Mouse (Mus musculus) kidney, embryonic 15.5 days (tissue): Measurements from ENCODE around the gene Rimkla. TPM values are rescaled to one million over a fixed set of nuclear protein-coding genes. Genes with fewer than 3 reads are reported as not detected.

ENCODE experiments used
- ATAC-seq: fragments of 200-750 bp; cut with Nextera tagmentation; replicated peaks from 2 replicates; pipeline ENCODE4 v1.8.0; 2017; ENCODE audit warnings: moderate TSS enrichment; ENCODE audit not compliant: low FRiP score
- H3K27ac ChIP-seq: fragments of 300-500 bp; sonication (generic); 2 replicates; pipeline ENCODE4 v1.5.1; 2015; ENCODE audit warnings: mild to moderate bottlenecking, inconsistent platforms
- H3K27me3 ChIP-seq: fragments of 300-500 bp; sonication (generic); 2 replicates; pipeline ENCODE4 v1.6.1; 2015; ENCODE audit warnings: inconsistent platforms
- H3K36me3 ChIP-seq: fragments of 300-500 bp; sonication (generic); 2 replicates; pipeline ENCODE4 v1.6.1; 2015; ENCODE audit warnings: inconsistent platforms
- H3K4me1 ChIP-seq: fragments of 300-500 bp; sonication (generic); 2 replicates; pipeline ENCODE4 v1.6.1; 2015; ENCODE audit warnings: inconsistent platforms
- H3K4me2 ChIP-seq: fragments of 300-500 bp; sonication (generic); 2 replicates; pipeline ENCODE4 v1.6.1; 2015; ENCODE audit warnings: moderate library complexity, mild to moderate bottlenecking, inconsistent platforms
- H3K4me3 ChIP-seq: fragments of 300-500 bp; sonication (generic); replicated peaks from 2 replicates; pipeline ENCODE4 v1.5.1; 2015; ENCODE audit warnings: mild to moderate bottlenecking, inconsistent platforms
- H3K9ac ChIP-seq: fragments of 300-500 bp; sonication (generic); 2 replicates; pipeline ENCODE4 v1.6.1; 2015; ENCODE audit warnings: mild to moderate bottlenecking, inconsistent platforms
- H3K9me3 ChIP-seq: fragments of 300-500 bp; sonication (generic); replicated peaks from 2 replicates; pipeline ENCODE4 v1.6.1; 2016; ENCODE audit warnings: inconsistent platforms
- WGBS: fragments of 180-500 bp; shearing (Covaris S2); methylation state at CpG from one replicate; pipeline ENCODE4 v1.1.7; 2015; ENCODE audit warnings: mixed read lengths; 5-methylcytosine and 5-hydroxymethylcytosine counted together
- polyA plus RNA-seq: library from polyadenylated mRNA; unstranded; fragments of >200 nt; fragmentation: Nextera tagmentation; extraction: Ambion mirVana; gene quantifications from 2 replicates; pipeline ENCODE4 v1.2.1, GENCODE M21; 2015

Rimkla gene
- polyA plus RNA-seq, 1 experiment from 2014 or later = 2.4 TPM

- ATAC-seq = no peak
- no peak overlapping the region for H3K9ac ChIP-seq
- peaks cover 21% of the 10 kb centered on the region for H3K4me1 ChIP-seq
- no peaks in the 10 kb centered on the region for H3K36me3 ChIP-seq
- no peak overlapping the region for H3K4me2 ChIP-seq
- no peak overlapping the region for H3K27ac ChIP-seq
- 92% methylated on average over 5 of the region's 5 CpGs for WGBS
- no peak overlapping the region for H3K4me3 ChIP-seq
- H3K9me3 ChIP-seq = no peaks in the 10 kb centered on the region
- no peaks in the 10 kb centered on the region for H3K27me3 ChIP-seq
These were observed 26.6 kb downstream of the Rimkla start for GRCm38 (mm10) chr4:119465841-119466240.

GRCm38 (mm10) chr4:119463756-119464419 lies 28.5 kb downstream of the Rimkla start:
- Histone ChIP-seq H3K36me3 (no peaks in the 10 kb centered on the region), H3K27ac (no peak overlapping the region; the same call in 1 of the 2 replicates), H3K4me2 (no peak overlapping the region), H3K9ac (no peak overlapping the region), H3K27me3 (no peaks in the 10 kb centered on the region), H3K4me1 (peaks cover 26% of the 10 kb centered on the region), H3K9me3 (no peaks in the 10 kb centered on the region), H3K4me3 (no peak overlapping the region)
- no peak for ATAC-seq
- WGBS = 74% methylated on average over 13 of the region's 13 CpGs

- 44% methylated on average over 11 of the region's 11 CpGs for WGBS
- Histone ChIP-seq H3K27ac (peak overlapping the region; percentile 30; the same call in 1 of the 2 replicates), H3K4me2 (0 out of 2 replicates have a peak overlapping the region, but pooled peaks have one; percentile 4), H3K36me3 (no peaks in the 10 kb centered on the region), H3K4me1 (peaks cover 26% of the 10 kb centered on the region), H3K27me3 (no peaks in the 10 kb centered on the region), H3K4me3 (no peak overlapping the region), H3K9me3 (no peaks in the 10 kb centered on the region), H3K9ac (no peak overlapping the region)
- ATAC-seq = peak; percentile 76
These were observed 29.3 kb downstream of the Rimkla start for GRCm38 (mm10) chr4:119462858-119463755.

GRCm38 (mm10) chr4:119462457-119462856 lies 30.0 kb downstream of the Rimkla start:
- no peak for ATAC-seq
- H3K9ac ChIP-seq = no peak overlapping the region
- no peaks in the 10 kb centered on the region for H3K27me3 ChIP-seq
- WGBS = 85% methylated on average over 3 of the region's 3 CpGs
- H3K27ac ChIP-seq = peak overlapping the region; percentile 30; the same call in 1 of the 2 replicates
- 0 out of 2 replicates have a peak overlapping the region, but pooled peaks have one; percentile 4 for H3K4me2 ChIP-seq
- no peaks in the 10 kb centered on the region for H3K9me3 ChIP-seq
- peaks cover 26% of the 10 kb centered on the region for H3K4me1 ChIP-seq
- no peak overlapping the region for H3K4me3 ChIP-seq
- H3K36me3 ChIP-seq = no peaks in the 10 kb centered on the region

GRCm38 (mm10) chr4:119460728-119461141 lies 31.7 kb downstream of the Rimkla start:
- peak overlapping the region; percentile 25 for H3K4me2 ChIP-seq
- H3K36me3 ChIP-seq = no peaks in the 10 kb centered on the region
- H3K27ac ChIP-seq = peak overlapping the region; percentile 54
- H3K9me3 ChIP-seq = no peaks in the 10 kb centered on the region
- peak; percentile 69 for ATAC-seq
- H3K4me3 ChIP-seq = no peak overlapping the region
- H3K27me3 ChIP-seq = no peaks in the 10 kb centered on the region
- no peak overlapping the region for H3K9ac ChIP-seq
- 20% methylated on average over 8 of the region's 8 CpGs for WGBS
- peaks cover 26% of the 10 kb centered on the region for H3K4me1 ChIP-seq

GRCm38 (mm10) chr4:119460296-119460695 lies 32.1 kb downstream of the Rimkla start:
- Histone ChIP-seq H3K27me3 (no peaks in the 10 kb centered on the region), H3K4me3 (no peak overlapping the region), H3K27ac (peak overlapping the region; percentile 54), H3K4me1 (peaks cover 26% of the 10 kb centered on the region), H3K9me3 (no peaks in the 10 kb centered on the region), H3K9ac (no peak overlapping the region), H3K4me2 (no peak overlapping the region), H3K36me3 (no peaks in the 10 kb centered on the region)
- 70% methylated on average over 5 of the region's 5 CpGs for WGBS
- no peak for ATAC-seq

GRCm38 (mm10) chr4:119453533-119453932 lies 38.9 kb downstream of the Rimkla start:
- Histone ChIP-seq H3K4me2 (no peak overlapping the region), H3K27me3 (no peaks in the 10 kb centered on the region), H3K36me3 (no peaks in the 10 kb centered on the region), H3K9ac (no peak overlapping the region), H3K9me3 (no peaks in the 10 kb centered on the region), H3K4me3 (no peak overlapping the region), H3K4me1 (peaks cover 4% of the 10 kb centered on the region; the same call in 1 of the 2 replicates), H3K27ac (no peak overlapping the region)
- ATAC-seq = no peak
- 22% methylated on average over 6 of the region's 6 CpGs for WGBS

GRCm38 (mm10) chr4:119453128-119453527 lies 39.3 kb downstream of the Rimkla start:
- H3K9me3 ChIP-seq = no peaks in the 10 kb centered on the region
- no peak overlapping the region for H3K4me3 ChIP-seq
- H3K4me1 ChIP-seq = peaks cover 4% of the 10 kb centered on the region; the same call in 1 of the 2 replicates
- H3K27me3 ChIP-seq = no peaks in the 10 kb centered on the region
- H3K36me3 ChIP-seq = no peaks in the 10 kb centered on the region
- no peak for ATAC-seq
- H3K4me2 ChIP-seq = no peak overlapping the region
- WGBS = 67% methylated on average over 5 of the region's 5 CpGs
- no peak overlapping the region for H3K9ac ChIP-seq
- H3K27ac ChIP-seq = no peak overlapping the region

- Histone ChIP-seq H3K27me3 (no peaks in the 10 kb centered on the region), H3K4me2 (no peak overlapping the region), H3K9me3 (no peaks in the 10 kb centered on the region), H3K4me3 (no peak overlapping the region), H3K4me1 (peaks cover 4% of the 10 kb centered on the region; the same call in 1 of the 2 replicates), H3K9ac (no peak overlapping the region), H3K27ac (no peak overlapping the region), H3K36me3 (no peaks in the 10 kb centered on the region)
- WGBS = 60% methylated on average over 7 of the region's 7 CpGs
- no peak for ATAC-seq
These were observed 42.0 kb downstream of the Rimkla start for GRCm38 (mm10) chr4:119450436-119450835.

GRCm38 (mm10) chr4:119447786-119448185 lies 44.6 kb downstream of the Rimkla start:
- H3K4me3 ChIP-seq = no peak overlapping the region
- no peaks in the 10 kb centered on the region for H3K4me1 ChIP-seq
- no peaks in the 10 kb centered on the region for H3K36me3 ChIP-seq
- ATAC-seq = no peak
- WGBS = 80% methylated on average over 3 of the region's 3 CpGs
- no peak overlapping the region for H3K9ac ChIP-seq
- H3K27ac ChIP-seq = no peak overlapping the region
- H3K27me3 ChIP-seq = no peaks in the 10 kb centered on the region
- no peak overlapping the region for H3K4me2 ChIP-seq
- H3K9me3 ChIP-seq = no peaks in the 10 kb centered on the region

- 93% methylated on average over 6 of the region's 6 CpGs for WGBS
- Histone ChIP-seq H3K36me3 (no peaks in the 10 kb centered on the region), H3K4me1 (peaks cover 4% of the 10 kb centered on the region), H3K27ac (no peak overlapping the region), H3K9me3 (no peaks in the 10 kb centered on the region), H3K9ac (no peak overlapping the region), H3K4me3 (no peak overlapping the region), H3K4me2 (no peak overlapping the region), H3K27me3 (no peaks in the 10 kb centered on the region)
- no peak for ATAC-seq
These were observed 45.2 kb downstream of the Rimkla start for GRCm38 (mm10) chr4:119447261-119447660.

GRCm38 (mm10) chr4:119442539-119442938 lies 49.9 kb downstream of the Rimkla start:
- H3K9ac ChIP-seq = no peak overlapping the region
- no peak overlapping the region for H3K4me3 ChIP-seq
- H3K27ac ChIP-seq = no peak overlapping the region
- WGBS = 31% methylated on average over 6 of the region's 6 CpGs
- no peaks in the 10 kb centered on the region for H3K36me3 ChIP-seq
- peaks cover 4% of the 10 kb centered on the region for H3K4me1 ChIP-seq
- ATAC-seq = peak; percentile 52; the same call in 1 of the 2 replicates
- 0 out of 2 replicates have a peak overlapping the region, but pooled peaks have one; percentile 9 for H3K4me2 ChIP-seq
- no peaks in the 10 kb centered on the region for H3K9me3 ChIP-seq
- H3K27me3 ChIP-seq = no peaks in the 10 kb centered on the region
